Mouse (Mus musculus) E14TG2a.4 (cell line): ENCODE measurements around the gene Gm20388.

Source experiments
- CTCF ChIP-seq: conservative IDR thresholded peaks from 2 replicates; pipeline ENCODE4 v1.5.1; 2014; ENCODE audit warnings: low read length
- NANOG ChIP-seq: IDR thresholded peaks from 2 replicates; pipeline ENCODE4 v1.6.1; 2014; ENCODE audit warnings: borderline replicate concordance, low read length, mixed read lengths
- POU5F1 ChIP-seq: IDR thresholded peaks from 2 replicates; pipeline ENCODE4 v1.6.1; 2014; ENCODE audit warnings: low read length, borderline replicate concordance

- TF ChIP-seq CTCF (no peak), POU5F1 (no peak), NANOG (no peak)
These were observed 3744.7 kb downstream of the Gm20388 start for GRCm38 (mm10) chr8:123655351-123655779.
